Mouse (Mus musculus): ENCODE measurements around the gene Klc3.
A peak's percentile ranks its signal among the peaks of the same experiment; 100 is the strongest.

Gene Klc3

DNA sequence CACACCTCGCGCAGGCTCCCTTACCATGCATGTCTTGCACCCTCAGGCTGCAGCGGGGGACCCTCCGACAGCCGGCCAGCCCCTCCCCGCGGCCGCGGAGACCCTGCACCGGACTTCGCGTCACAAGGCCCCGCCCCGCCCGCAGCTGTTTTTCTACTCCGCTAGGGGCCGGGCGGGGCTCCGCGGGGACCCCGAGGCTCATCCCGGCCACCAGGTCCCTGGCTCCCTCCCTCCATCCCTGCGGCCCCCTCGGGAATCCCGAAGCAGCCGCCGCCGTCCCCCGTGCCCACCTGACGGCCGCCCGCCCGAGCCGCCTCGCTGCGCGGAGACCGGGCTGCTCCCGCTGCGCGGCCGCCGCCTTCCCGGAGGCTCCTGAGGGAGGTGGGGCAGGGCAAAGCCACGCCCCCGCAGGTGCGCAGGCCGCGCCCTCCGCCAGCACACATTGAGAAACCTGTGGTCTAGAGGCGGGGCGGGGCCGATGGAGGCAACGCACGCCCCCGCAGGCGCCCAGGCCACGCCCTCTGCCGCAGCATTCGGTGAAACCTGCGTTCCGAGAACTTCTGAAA lies at the start of gene Klc3:
Gene Klc3 (minus strand): TSS at position 374 of the 566 bp plus-strand sequence.
- peak; percentile 76 for DNase-seq (ENCODE audit: low spot score)

DNA sequence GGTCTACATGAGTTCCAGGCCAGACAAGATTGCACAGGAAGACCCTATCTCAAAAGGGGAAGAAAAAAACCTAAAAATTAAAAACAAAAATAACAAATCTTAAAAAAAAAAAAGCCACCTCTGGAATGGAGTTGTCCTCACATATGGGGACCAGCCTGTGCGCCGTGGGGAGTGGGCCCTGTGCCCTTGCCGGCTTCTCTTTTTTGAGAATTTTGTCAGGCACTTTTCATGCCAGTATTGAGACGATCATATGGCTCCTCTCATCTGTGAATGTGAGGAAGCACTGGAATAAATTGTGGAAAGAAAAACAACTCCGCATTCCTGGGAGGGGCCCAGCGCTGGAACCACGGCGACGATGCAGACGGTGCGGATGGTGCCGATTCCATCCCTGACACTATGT lies 45.3 kb upstream of the Klc3 start:
- no peak for DNase-seq (ENCODE audit: low spot score)

DNA sequence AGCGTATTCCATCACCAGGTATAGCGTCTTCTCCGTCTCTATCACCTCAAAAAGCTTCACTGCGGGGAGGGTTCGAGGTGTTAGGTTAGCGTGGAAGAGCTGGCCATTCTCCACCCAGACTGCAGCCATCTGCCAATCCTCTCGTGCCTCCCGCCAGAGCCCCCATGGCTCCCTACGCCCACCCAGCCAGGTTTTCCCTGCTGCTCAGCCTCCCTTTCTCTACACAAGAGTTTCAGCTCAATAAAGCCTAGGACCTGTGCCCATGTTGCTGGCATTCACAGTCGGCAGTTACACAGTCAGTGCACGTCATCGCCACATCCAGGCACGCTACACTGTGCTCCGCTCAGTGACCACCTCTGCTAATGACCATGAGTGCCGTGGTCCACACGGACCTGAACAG lies 43.8 kb upstream of the Klc3 start:
- DNase-seq (ENCODE audit: low spot score), result no peak

DNA sequence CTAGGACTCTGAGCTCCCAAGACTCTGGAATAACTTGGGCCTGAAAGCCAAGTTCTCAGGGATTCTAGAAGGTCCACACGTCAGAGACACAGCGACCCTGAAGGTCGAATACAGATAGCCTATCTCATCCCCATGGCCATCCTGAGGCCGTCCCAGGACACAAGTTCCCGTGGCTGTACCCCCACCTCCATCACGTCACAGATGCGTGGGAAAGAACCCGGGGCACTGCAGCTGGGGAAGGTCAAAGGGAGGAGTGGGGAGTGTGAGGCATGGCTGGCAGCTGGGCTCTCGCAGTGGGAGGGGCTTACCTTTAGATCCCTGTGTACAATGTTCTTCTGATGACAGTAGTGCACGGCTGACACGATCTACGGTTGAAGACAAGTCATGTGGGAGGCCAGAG lies 40.9 kb upstream of the Klc3 start:
- no peak for DNase-seq (ENCODE audit: low spot score)

DNA sequence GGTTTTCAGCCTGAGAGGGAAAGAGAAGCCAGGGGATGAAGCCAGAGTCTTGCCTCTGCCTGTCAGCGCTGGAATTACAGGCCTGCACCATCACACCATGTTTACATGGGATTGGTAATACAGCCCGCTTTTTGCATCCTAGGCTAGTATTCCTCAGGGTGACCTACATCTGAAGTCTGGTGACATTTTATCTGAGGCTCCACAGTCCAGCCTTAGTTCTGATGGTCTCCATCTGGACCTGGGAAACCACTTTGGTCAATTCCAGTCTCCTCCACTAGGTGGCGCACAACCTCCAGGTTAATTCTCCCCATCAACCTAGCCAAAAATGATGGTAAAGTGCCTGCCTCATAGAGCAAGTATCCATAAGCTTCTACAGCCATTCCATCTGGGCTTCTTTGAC lies 39.4 kb upstream of the Klc3 start:
- DNase-seq (ENCODE audit: low spot score), result peak; percentile 60

DNA sequence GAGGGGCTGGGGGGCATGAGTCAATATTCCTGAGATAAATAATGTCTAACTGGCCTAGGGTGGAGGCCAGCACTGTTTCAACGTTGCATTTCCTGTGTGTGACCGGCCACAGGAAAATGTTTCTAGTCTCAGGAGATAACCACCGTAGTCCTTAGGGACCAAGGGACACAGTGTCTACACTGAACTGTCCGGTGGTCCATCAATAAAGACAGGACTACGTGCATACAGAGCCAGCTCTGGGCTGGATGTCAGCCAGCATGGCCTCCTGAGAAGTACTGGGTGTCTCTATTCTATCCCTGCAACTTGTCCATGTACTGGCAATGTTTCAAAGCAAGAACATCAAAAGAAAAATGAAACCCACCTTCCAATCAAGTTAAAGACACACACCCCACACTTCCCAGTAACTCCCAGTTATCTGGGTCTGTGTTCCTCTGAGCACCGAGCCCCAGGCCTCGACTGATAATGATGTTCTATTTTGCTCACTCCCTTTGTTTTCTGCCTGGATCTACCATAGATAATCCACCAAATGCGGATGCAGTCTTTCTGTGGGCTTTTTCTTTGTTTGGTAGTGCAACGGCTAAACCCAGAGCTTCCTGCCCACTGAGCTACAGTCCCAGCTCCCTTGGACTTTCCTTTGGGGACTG lies 37.7 kb upstream of the Klc3 start:
- no peak for DNase-seq (ENCODE audit: low spot score)

DNA sequence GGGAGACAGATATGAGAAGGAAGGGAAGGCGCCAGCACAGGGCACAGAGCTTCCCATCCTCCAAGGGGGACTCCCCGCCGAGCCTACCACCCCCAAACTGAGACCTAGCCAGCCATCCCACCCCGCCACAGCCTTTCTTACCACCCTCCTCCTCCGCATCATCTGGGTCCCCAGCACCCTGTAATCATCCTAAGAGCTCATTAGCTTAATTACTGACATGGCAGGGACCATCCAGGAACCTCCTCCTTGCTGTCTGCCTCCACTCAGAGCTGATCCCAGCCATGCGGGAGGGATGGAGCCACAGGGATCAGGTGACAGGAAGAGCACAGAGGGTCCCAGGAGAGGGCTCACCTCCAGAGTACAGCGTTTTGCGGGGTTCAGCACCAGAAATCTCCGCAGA lies 33.1 kb upstream of the Klc3 start:
- DNase-seq (ENCODE audit: low spot score), result no peak

DNA sequence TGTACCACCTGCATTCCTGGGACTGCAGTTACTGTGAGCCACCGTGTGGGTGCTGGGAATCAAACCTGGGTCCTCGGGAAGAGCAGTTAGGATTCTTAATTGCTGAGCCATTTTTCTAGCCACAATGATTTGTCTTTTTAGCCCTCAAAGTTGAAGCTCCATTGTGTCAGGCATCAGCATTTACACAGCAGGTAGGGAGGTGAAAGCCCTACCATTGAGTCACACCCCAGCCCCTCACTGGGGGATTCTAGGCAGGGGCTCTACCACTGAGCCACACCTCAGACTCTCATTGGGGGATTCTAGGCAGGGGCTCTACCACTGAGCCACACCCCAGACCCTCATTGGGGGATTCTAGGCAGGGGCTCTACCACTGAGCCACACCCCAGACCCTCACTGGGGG lies 32.4 kb upstream of the Klc3 start:
- DNase-seq (ENCODE audit: low spot score), result no peak

DNA sequence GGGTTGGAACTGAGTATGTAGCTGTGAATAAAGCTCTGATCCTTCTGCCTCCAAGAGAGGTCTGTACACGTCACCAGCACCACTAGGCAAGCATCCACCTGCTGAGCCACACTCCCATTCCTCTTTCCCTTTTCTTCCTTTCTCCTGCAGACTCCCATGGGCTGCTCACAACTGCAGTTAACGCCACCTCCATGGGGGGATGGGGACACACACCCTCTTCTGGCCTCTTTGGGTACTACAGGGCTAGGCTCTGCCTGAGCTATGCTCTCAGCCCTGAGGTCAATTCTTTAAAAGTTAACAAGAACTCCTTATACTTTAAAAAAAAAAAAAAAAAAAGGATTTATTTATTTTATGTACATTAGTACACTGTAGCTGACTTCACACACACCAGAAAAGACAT lies 28.6 kb upstream of the Klc3 start:
- no peak for DNase-seq (ENCODE audit: low spot score)

DNA sequence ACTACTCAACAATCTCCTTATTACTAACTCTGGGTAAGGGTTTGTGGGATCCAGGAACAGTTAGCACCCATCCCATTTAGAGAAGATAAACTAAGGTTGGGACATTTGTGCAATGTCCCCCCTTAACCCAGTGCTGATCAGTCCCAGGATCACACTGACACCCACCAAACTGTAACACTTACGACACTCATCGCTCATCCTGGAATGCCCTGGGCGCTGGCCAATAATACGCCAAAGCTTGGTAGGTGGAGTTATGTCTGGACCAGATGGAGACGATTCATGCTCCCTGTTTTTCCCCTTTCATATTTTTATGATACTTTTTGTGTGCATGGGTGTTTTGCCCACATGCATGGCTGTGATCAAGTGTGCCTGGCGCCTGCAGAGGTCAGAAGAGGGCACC lies 26.5 kb upstream of the Klc3 start:
- DNase-seq (ENCODE audit: low spot score), result no peak

DNA sequence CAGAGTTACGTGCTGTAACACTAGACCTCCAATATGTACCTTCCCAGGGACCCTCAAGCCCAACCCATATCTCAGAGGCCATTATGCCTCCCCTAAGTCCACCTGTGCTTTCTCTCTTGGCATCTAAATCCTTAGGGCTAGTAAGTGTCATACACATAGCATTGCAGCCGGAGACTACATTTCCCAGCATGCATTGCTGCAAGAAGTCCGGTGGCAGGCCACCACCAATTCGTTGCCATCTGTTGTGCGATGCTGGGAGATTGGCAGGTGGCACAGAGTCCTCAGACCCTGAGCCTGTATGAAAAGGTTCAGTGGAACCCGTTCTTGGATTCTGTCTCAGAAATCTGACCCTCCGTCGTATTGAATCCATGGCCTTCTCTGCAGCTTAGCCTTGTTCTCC lies 25.8 kb upstream of the Klc3 start:
- no peak for DNase-seq (ENCODE audit: low spot score)

DNA sequence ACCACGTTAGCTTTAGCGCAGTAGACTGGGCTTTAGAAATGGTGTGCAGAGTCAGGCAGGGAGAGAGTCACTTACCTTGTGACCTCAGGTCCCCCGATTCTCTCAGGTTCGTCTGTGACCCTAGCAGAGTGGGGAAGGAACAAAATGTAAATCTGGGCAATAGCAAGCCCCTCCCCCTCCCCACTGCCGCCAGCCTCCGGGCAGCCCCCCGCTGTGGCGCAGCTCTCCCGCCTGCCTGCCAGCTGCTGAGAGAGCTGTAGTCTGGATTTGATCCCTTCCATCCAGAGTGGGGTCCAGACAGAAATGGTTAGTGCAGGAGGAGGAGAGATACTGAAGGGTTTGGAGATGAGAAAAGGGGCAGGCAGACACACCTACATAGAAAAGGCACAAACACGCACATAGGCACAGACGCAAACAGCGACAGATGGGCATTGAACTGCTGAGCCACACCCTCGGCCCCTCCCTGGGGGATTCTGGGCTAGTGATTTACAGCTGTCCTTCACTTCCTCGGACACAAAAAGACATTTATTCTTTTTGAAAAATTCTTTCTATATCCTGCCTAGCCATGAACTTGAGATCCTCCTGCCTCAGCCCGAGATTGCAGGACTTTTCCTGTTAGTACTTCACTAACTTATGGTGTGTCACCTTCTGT lies 24.2 kb upstream of the Klc3 start:
- DNase-seq (ENCODE audit: low spot score), result no peak

DNA sequence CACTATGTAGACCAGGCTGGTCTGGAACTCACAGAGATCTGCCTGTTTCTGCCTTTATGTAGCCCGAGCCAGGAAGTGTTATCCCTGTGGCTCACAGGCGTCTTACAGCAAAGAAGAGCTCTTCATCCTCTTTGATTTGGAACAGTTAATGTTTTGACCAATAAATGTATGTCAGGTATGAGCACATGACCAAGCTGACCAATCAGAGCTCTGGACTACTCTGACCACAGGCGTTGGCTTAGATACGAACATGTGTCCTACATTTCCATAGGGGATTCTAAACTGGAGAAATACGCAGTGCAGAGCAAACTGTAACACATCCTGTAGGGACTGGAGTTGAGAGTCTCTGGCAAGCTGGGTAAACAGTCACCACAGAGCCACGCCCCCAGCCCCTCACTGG lies 23.0 kb upstream of the Klc3 start:
- DNase-seq (ENCODE audit: low spot score), result no peak

DNA sequence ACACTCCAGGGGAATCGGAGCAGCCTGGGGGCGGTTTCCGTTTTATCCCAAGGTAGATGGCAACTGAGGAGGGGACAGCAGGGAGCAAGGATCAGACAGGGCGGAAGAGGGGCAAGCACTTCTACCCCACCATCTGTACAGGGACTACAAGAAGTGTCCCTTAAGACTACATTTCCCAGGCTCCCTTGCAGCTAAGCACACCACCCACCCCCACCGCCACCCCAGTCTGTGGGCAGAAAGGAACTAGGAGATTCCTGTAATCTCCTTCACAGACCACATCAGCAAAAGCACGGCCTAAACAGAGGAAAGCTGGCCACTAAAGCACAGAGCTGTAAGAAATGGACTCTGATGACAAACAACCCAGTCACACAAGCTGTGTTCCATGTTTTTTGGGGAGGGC lies 22.4 kb upstream of the Klc3 start:
- DNase-seq (ENCODE audit: low spot score), result no peak

DNA sequence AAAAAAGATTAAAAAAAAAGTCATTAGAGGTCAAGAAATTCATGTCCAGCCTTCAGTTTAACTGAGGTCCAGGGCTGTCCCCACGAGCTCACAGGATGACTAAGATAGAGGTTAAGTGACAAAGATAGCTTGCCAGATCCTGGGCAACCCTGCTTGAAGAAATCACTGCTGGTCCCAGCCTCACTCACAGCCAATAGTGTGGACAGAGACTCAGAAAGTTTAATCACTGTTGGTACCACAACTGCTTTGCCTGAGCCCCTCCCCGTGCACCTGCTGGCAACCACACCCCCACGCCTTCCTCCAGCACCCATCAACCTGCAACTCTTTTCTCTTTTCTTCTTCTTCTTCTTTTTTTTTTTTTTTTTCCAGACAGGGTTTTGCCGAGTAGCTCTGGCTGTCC lies 20.1 kb upstream of the Klc3 start:
- no peak for DNase-seq (ENCODE audit: low spot score)

DNA sequence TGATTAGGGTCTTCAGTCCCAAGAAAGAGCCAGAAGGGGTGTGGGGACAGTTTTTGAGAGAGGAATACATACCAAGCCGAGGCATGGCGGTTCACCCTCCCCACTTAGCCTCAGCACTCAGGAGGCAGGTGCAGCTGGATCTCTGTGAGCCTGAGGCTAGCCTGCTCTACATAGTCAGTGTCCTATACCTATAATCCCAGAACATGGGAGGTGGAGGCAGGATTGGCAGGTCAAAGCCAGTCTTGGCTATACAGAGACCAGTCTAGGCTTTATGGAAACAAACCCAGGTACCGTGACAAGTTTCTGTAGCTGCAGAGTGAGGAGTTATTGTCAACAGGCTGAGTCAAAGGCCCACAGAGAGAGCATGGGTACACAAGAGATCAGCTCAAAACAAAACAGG lies 19.2 kb upstream of the Klc3 start:
- DNase-seq (ENCODE audit: low spot score), result no peak

DNA sequence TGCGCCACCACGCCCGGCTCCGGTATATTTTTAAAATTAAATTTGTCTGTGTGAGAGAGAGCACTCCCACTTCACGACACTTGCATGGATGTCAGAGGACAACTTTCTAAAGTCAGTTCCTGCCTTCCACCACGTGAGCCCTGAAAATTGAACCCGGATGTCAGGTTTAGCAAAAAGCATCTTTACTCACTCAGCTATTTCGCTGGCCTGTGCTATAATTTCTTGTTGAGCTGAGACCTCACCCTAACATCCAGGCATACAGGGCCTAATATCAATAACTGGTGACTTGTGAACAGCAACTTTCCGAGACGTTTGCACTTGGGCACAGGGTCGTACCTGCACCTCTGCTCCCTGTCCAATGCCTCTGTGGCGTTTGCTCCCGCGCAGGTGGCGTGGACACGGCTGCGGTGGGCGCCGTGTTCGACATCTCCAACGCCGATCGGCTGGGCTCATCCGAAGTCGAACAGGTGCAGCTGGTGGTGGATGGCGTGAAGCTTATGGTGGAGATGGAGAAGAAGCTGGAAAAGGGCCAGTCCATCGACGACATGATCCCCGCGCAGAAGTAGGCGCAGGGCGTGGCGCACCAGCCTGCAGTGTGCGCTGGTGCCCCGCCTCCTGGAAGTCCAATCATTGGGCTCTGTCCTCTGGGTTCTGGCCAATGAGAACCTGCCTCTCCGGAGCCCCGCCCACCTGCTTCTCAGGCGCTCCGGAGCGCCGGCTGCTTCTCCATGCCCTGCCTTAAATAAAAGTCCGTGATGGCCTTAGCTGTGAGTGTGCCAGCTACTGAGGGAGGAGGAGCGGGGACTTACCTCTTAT lies 17.1 kb upstream of the Klc3 start:
- peak; percentile 79 for DNase-seq (ENCODE audit: low spot score)

DNA sequence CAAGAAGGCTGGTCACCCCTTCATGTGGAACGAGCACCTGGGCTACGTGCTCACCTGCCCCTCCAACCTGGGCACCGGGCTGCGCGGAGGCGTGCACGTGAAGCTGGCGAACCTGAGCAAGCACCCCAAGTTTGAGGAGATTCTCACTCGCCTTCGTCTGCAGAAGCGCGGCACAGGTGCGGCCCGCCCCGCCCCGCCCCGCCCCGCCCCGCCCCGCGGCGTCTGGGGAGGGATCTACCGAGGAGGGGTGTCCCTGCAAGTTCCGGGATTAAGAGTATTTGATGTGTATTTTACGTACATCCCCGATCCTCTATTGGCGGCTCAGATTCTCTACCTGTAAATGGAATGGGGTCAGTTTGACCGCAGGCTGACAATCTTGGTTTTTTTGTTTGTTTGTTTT lies 16.2 kb upstream of the Klc3 start:
- DNase-seq (ENCODE audit: low spot score), result no peak

DNA sequence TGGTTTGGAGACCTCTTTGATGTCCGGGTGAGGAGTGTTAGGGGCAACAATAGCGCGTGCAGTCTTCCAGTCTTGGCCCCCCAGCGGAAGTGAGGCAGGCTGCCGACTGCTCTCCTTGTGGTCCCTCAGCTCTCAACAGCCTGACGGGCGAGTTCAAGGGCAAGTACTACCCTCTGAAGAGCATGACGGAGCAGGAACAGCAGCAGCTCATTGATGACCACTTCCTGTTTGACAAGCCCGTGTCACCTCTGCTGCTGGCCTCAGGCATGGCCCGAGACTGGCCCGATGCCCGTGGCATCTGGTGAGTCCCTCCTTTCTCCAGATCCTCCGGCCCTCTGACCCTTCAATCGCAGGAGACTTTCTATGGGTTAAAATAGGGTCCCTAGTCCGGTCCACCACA lies 12.7 kb upstream of the Klc3 start:
- DNase-seq (ENCODE audit: low spot score), result no peak

DNA sequence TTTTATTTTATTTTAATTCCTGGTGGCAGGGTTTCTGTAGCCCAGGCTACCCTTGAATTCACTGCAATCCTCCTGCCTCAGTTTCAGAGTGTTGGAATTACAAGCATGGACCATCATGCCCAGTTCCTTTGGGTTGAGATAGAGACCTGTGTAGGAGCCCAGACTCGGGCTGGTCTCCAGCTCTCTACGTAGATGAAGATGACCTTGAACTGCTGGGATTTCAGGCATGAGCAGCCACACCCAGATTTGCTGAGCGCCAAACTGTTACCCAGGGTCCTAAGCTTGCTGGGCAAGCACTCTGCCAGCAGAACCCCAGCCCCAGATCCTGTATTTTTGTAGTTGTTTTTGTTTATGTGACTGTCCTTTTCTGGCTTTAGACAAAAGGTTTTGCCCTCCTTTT lies 9.6 kb upstream of the Klc3 start:
- no peak for DNase-seq (ENCODE audit: low spot score)

DNA sequence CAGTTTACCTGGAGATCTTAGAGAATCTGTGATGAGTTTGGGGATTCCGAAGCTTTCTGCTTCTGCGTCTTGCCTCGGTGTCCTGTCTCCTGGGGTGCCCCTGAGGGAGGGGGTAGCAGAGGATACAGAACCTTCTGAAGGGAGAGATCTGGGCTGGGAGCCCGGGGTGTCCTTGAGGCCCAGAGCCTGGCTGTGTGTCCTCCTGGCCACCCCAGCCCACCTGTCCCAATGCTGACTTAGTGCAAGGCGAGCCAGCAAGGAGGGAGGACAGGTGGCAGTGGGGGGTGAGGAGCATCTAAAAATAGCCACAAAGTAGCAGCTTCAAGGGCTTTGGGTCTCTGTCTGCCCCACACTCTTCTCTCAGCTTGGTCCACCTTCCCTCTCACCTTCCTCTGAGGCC lies 7.9 kb upstream of the Klc3 start:
- DNase-seq (ENCODE audit: low spot score), result no peak

DNA sequence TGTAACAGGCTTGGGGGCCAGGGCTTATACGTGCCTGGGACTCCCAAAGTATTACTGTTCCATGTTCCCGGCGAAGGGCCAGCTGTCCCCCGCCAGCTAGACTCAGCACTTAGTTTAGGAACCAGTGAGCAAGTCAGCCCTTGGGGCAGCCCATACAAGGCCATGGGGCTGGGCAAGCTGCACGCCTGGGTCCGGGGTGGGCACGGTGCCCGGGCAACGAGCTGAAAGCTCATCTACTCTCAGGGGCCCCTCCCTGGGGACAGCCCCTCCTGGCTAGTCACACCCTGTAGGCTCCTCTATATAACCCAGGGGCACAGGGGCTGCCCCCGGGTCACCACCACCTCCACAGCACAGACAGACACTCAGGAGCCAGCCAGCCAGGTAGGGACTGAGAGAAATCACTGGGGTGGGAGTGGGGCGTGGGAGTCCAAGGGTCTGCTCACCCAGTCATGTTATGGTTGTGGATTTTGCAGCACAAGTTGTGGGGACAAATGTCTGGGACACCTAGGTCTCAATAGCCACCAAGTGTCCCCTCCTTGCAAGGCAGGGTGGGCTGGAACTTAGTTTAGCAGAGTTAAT lies 7.0 kb upstream of the Klc3 start:
- no peak for DNase-seq (ENCODE audit: low spot score)

DNA sequence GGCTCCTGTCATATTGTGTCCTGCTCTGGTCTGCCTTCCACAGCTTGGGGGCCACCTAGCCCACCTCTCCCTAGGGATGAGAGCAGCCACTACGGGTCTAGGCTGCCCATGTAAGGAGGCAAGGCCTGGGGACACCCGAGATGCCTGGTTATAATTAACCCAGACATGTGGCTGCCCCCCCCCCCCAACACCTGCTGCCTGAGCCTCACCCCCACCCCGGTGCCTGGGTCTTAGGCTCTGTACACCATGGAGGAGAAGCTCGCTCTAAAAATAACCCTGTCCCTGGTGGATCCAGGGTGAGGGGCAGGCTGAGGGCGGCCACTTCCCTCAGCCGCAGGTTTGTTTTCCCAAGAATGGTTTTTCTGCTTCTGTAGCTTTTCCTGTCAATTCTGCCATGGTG lies 5.8 kb upstream of the Klc3 start:
- no peak for DNase-seq (ENCODE audit: low spot score)
